Mouse (Mus musculus): ENCODE measurements around the gene Trpc2. TPM values are rescaled to one million over a fixed set of nuclear protein-coding genes. Genes with fewer than 3 reads are reported as not detected.

Trpc2 gene
- total RNA-seq, 2 experiments from 2014 or later, result 0.42 to 0.54 TPM

GRCm38 (mm10) chr7:102101487-102101886 is 18.6 kb downstream of the Trpc2 start, which contains the start of gene Art1:
TSS of gene Art1 (plus strand) at chr7:102101743.
- peak in 1 of 2 experiments; percentile 42 for DNase-seq
- intact Hi-C loops (cut with DNase I), result no loop called here

GRCm38 (mm10) chr7:102102241-102102640 is 19.3 kb downstream of the Trpc2 start:
- no peak for DNase-seq

GRCm38 (mm10) chr7:102102696-102103095 is 19.8 kb downstream of the Trpc2 start:
- no peak for DNase-seq
- intact Hi-C loops (cut with DNase I), result no loop called here

More at GRCm38 (mm10) chr7:102102241-102102640, 19.3 kb downstream of the Trpc2 start:
- intact Hi-C loops (cut with DNase I), result no loop called here

- no peak for DNase-seq
- intact Hi-C loops (cut with DNase I), result no loop called here
Observed at GRCm38 (mm10) chr7:102103555-102103954, 20.6 kb downstream of the Trpc2 start.

GRCm38 (mm10) chr7:102104126-102104525 is 21.2 kb downstream of the Trpc2 start:
- no peak for DNase-seq
- intact Hi-C loops (cut with DNase I), result no loop called here

GRCm38 (mm10) chr7:102106700-102107141 is 23.8 kb downstream of the Trpc2 start:
- DNase-seq, result peak in 1 of 2 experiments; percentile 16
- intact Hi-C loops (cut with DNase I), result no loop called here

GRCm38 (mm10) chr7:102108206-102108605 is 25.3 kb downstream of the Trpc2 start:
- intact Hi-C loops (cut with DNase I), result no loop called here
- DNase-seq, result no peak

- DNase-seq, result no peak
- intact Hi-C loops (cut with DNase I), result no loop called here
Observed at GRCm38 (mm10) chr7:102109171-102109570, 26.3 kb downstream of the Trpc2 start, which contains the start of gene Art5. TSS of gene Art5 (minus strand) at chr7:102109489.

GRCm38 (mm10) chr7:102109746-102110145 is 26.8 kb downstream of the Trpc2 start:
- intact Hi-C loops (cut with DNase I), result no loop called here

GRCm38 (mm10) chr7:102113151-102113729 is 30.3 kb downstream of the Trpc2 start:
- intact Hi-C loops (cut with DNase I), result no loop called here
- no peak for DNase-seq

More at GRCm38 (mm10) chr7:102109746-102110145, 26.8 kb downstream of the Trpc2 start:
- no peak for DNase-seq

- intact Hi-C loops (cut with DNase I), result no loop called here
- DNase-seq, result no peak
Observed at GRCm38 (mm10) chr7:102116579-102117331, 33.8 kb downstream of the Trpc2 start, which contains the start of gene Chrna10. TSS of gene Chrna10 (minus strand) at chr7:102116828.

GRCm38 (mm10) chr7:102117382-102117781 is 34.5 kb downstream of the Trpc2 start:
- intact Hi-C loops (cut with DNase I), result no loop called here
- DNase-seq, result no peak

- intact Hi-C loops (cut with DNase I), result loop anchor here (5.0 kb wide), 1 partner anchor 57 kb away; no protein-coding TSS in a partner anchor
- DNase-seq, result no peak
Observed at GRCm38 (mm10) chr7:102120326-102120725, 37.4 kb downstream of the Trpc2 start.

- DNase-seq, result no peak
- intact Hi-C loops (cut with DNase I), result no loop called here
Observed at GRCm38 (mm10) chr7:102132395-102132794, 49.5 kb downstream of the Trpc2 start.

- intact Hi-C loops (cut with DNase I), result no loop called here
- no peak for DNase-seq
Observed at GRCm38 (mm10) chr7:102137464-102137863, 54.5 kb downstream of the Trpc2 start.

GRCm38 (mm10) chr7:102137898-102138297 is 55.0 kb downstream of the Trpc2 start:
- no peak for DNase-seq
- intact Hi-C loops (cut with DNase I), result no loop called here

Other genes starting within 250 kb of the Trpc2 start
- gene Inppl1, start 244.9 kb upstream of the Trpc2 start, total RNA-seq (2021), result 10 to 100 TPM; 79.2 to 96.2 TPM
- 1 to 10 TPM; 1.3 to 2.0 TPM for gene Folr2, start 225.9 kb upstream of the Trpc2 start, total RNA-seq (2021)
- gene Anapc15, start 219.4 kb upstream of the Trpc2 start, total RNA-seq (2021), result 10 to 100 TPM; 16.6 to 22.3 TPM
- 1 to 10 TPM in 1 of 2 experiments, under 1 TPM in 1; 0.91 to 1.2 TPM for gene Folr1, start 212.3 kb upstream of the Trpc2 start, total RNA-seq (2021)
- 10 to 100 TPM; 93.2 to 99.8 TPM for gene Lamtor1, start 177.2 kb upstream of the Trpc2 start, total RNA-seq (2021)
- gene Tomt, start 176.8 kb upstream of the Trpc2 start, total RNA-seq (2021), result not detected
- gene Lrrc51, start 149.2 kb upstream of the Trpc2 start, total RNA-seq (2021), result 1 to 10 TPM; 2.9 to 3.2 TPM
- gene Numa1, start 149.0 kb upstream of the Trpc2 start, total RNA-seq (2021), result 10 to 100 TPM; 43.4 to 48.3 TPM
- gene Il18bp, start 64.4 kb upstream of the Trpc2 start, total RNA-seq (2021), result 1 to 10 TPM; 1.3 to 2.4 TPM
- gene Rnf121, start 17.6 kb upstream of the Trpc2 start, total RNA-seq (2021), result 10 to 100 TPM; 22.0 to 22.5 TPM
- gene Xndc1, start 17.6 kb upstream of the Trpc2 start, total RNA-seq (2021), result 1 to 10 TPM; 3.2 to 4.5 TPM
- under 1 TPM; 0.54 to 0.66 TPM for gene Xntrpc, start 17.4 kb upstream of the Trpc2 start, total RNA-seq (2021)
- gene Art1, start 18.6 kb downstream of the Trpc2 start, total RNA-seq (2021), result 100 to 1,000 TPM; 439 to 486 TPM
- 10 to 100 TPM; 12.9 to 16.4 TPM for gene Art5, start 26.4 kb downstream of the Trpc2 start, total RNA-seq (2021)
- not detected for gene Chrna10, start 33.7 kb downstream of the Trpc2 start, total RNA-seq (2021)
- gene Nup98, start 127.1 kb downstream of the Trpc2 start, total RNA-seq (2021), result 10 to 100 TPM; 20.8 to 22.6 TPM
- gene Pgap2, start 127.1 kb downstream of the Trpc2 start, total RNA-seq (2021), result 10 to 100 TPM; 23.3 to 25.4 TPM
- gene Rhog, start 172.9 kb downstream of the Trpc2 start, total RNA-seq (2021), result 10 to 100 TPM; 15.6 to 15.7 TPM
- gene Stim1, start 184.7 kb downstream of the Trpc2 start, total RNA-seq (2021), result 100 to 1,000 TPM; 155 to 167 TPM